Mouse (Mus musculus) megakaryocyte, embryonic 14.5 days (primary cell): ENCODE results near the gene 1700029I15Rik. TPM values are rescaled to one million over a fixed set of nuclear protein-coding genes. Genes with fewer than 3 reads are reported as not detected.
A peak's percentile ranks its signal among the peaks of the same experiment; 100 is the strongest.

Experiments used
- H3K27me3 ChIP-seq: replicated peaks from 2 replicates; pipeline ENCODE3; 2012; ENCODE audit warnings: inconsistent platforms
- H3K36me3 ChIP-seq: replicated peaks from 2 replicates; pipeline ENCODE3; 2012; ENCODE audit warnings: low read length, inconsistent platforms, mixed read lengths
- H3K4me1 ChIP-seq: 2 replicates; pipeline ENCODE4 v1.6.1; 2012; ENCODE audit warnings: inconsistent platforms
- H3K4me3 ChIP-seq: replicated peaks from 2 replicates; pipeline ENCODE3; 2012; ENCODE audit warnings: moderate library complexity, mild to moderate bottlenecking, inconsistent platforms
- H3K9me3 ChIP-seq: 2 replicates; pipeline ENCODE4 v1.6.1; 2012; ENCODE audit warnings: inconsistent platforms
- FLI1 ChIP-seq: IDR thresholded peaks from 2 replicates; pipeline ENCODE4 v1.6.1; 2012; ENCODE audit warnings: low read length, inconsistent platforms, mixed read lengths
- GATA1 ChIP-seq: IDR thresholded peaks from 3 replicates; pipeline ENCODE4 v1.6.1; 2012; ENCODE audit warnings: mixed read lengths, low read length, inconsistent platforms, borderline replicate concordance
- polyA plus RNA-seq: library from polyadenylated mRNA; stranded (reverse); fragments of >175 nt; gene quantifications from 2 replicates; pipeline ENCODE4 v1.2.3, GENCODE M21; 2012; ENCODE audit warnings: low replicate concordance; ENCODE audit not compliant: insufficient read depth

1700029I15Rik gene
- polyA plus RNA-seq, 1 experiment: 3.6 TPM

- Histone ChIP-seq H3K27me3 (peaks cover 18% of the 10 kb centered on the region), H3K36me3 (peaks cover 78% of the 10 kb centered on the region), H3K9me3 (peaks cover 6% of the 10 kb centered on the region), H3K4me3 (no peak overlapping the region), H3K4me1 (peaks cover 17% of the 10 kb centered on the region)
- TF ChIP-seq FLI1 (no peak), GATA1 (no peak)
Measured at GRCm38 (mm10) chr2:92405687-92406086, 23.3 kb downstream of the 1700029I15Rik start.

GRCm38 (mm10) chr2:92408309-92409045 is 26.1 kb downstream of the 1700029I15Rik start:
- Histone ChIP-seq H3K36me3 (peaks cover 100% of the 10 kb centered on the region), H3K4me1 (no peaks in the 10 kb centered on the region), H3K4me3 (no peak overlapping the region), H3K9me3 (no peaks in the 10 kb centered on the region), H3K27me3 (no peaks in the 10 kb centered on the region)
- TF ChIP-seq FLI1 (no peak), GATA1 (no peak)

GRCm38 (mm10) chr2:92411705-92412104 is 29.4 kb downstream of the 1700029I15Rik start:
- Histone ChIP-seq H3K27me3 (no peaks in the 10 kb centered on the region), H3K36me3 (peaks cover 100% of the 10 kb centered on the region), H3K4me1 (no peaks in the 10 kb centered on the region), H3K4me3 (no peak overlapping the region), H3K9me3 (no peaks in the 10 kb centered on the region)
- TF ChIP-seq GATA1: no peak
- TF ChIP-seq FLI1: no peak

- Histone ChIP-seq H3K36me3 (peaks cover 100% of the 10 kb centered on the region), H3K4me1 (peaks cover 60% of the 10 kb centered on the region), H3K4me3 (no peak overlapping the region), H3K27me3 (no peaks in the 10 kb centered on the region), H3K9me3 (no peaks in the 10 kb centered on the region)
- TF ChIP-seq GATA1 (no peak), FLI1 (no peak)
Measured at GRCm38 (mm10) chr2:92421723-92422387, 39.5 kb downstream of the 1700029I15Rik start.

- Histone ChIP-seq H3K4me3 (peak overlapping the region; percentile 71), H3K9me3 (no peaks in the 10 kb centered on the region), H3K4me1 (peaks cover 64% of the 10 kb centered on the region), H3K27me3 (no peaks in the 10 kb centered on the region), H3K36me3 (peaks cover 98% of the 10 kb centered on the region)
- TF ChIP-seq GATA1 (no peak), FLI1 (no peak)
Measured at GRCm38 (mm10) chr2:92422388-92423135, 40.2 kb downstream of the 1700029I15Rik start.

GRCm38 (mm10) chr2:92423156-92423555 is 40.8 kb downstream of the 1700029I15Rik start:
- TF ChIP-seq FLI1 (no peak), GATA1 (no peak)
- Histone ChIP-seq H3K4me1 (peaks cover 67% of the 10 kb centered on the region), H3K4me3 (no peak overlapping the region), H3K36me3 (peaks cover 97% of the 10 kb centered on the region), H3K27me3 (no peaks in the 10 kb centered on the region), H3K9me3 (no peaks in the 10 kb centered on the region)

GRCm38 (mm10) chr2:92423702-92424461 is 41.5 kb downstream of the 1700029I15Rik start:
- H3K36me3 ChIP-seq: peaks cover 92% of the 10 kb centered on the region
- peaks cover 75% of the 10 kb centered on the region for H3K4me1 ChIP-seq
- no peaks in the 10 kb centered on the region for H3K27me3 ChIP-seq
- TF ChIP-seq GATA1 (no peak), FLI1 (no peak)
- H3K4me3 ChIP-seq: no peak overlapping the region
- H3K9me3 ChIP-seq: no peaks in the 10 kb centered on the region

- Histone ChIP-seq H3K4me1 (peaks cover 83% of the 10 kb centered on the region), H3K4me3 (no peak overlapping the region), H3K36me3 (peaks cover 90% of the 10 kb centered on the region), H3K9me3 (no peaks in the 10 kb centered on the region), H3K27me3 (no peaks in the 10 kb centered on the region)
- TF ChIP-seq GATA1 (no peak), FLI1 (no peak)
Measured at GRCm38 (mm10) chr2:92424462-92425308, 42.3 kb downstream of the 1700029I15Rik start.
